Mouse (Mus musculus) neural tube, embryonic 11.5 days (tissue): ENCODE measurements at regions not wholly inside any gene's neighbourhood (a gene's known extent, or its start where the extent isn't known, plus 50 kb on each side); places are given as distances from the start of the nearest gene placed in this dataset.

ENCODE experiments used
- ATAC-seq: fragments of 200-750 bp; cut with Nextera tagmentation; 2 replicates; pipeline ENCODE4 v1.8.0; 2017; ENCODE audit warnings: moderate number of reproducible peaks, mild to moderate bottlenecking, moderate TSS enrichment, moderate library complexity; ENCODE audit not compliant: insufficient read depth, low FRiP score, low TSS enrichment
- DNase-seq: peaks from one replicate; pipeline ENCODE4 v3.0.0-alpha.2; 2015; ENCODE audit warnings: low spot score
- H3K27ac ChIP-seq: fragments of 300-500 bp; sonication (generic); 2 replicates; pipeline ENCODE4 v1.5.1; 2014; ENCODE audit warnings: low read depth, mild to moderate bottlenecking, low read length
- H3K27me3 ChIP-seq: fragments of 300-500 bp; sonication (generic); 2 replicates; pipeline ENCODE4 v1.6.1; 2014; ENCODE audit warnings: mild to moderate bottlenecking, low read length, mixed read lengths; ENCODE audit not compliant: control insufficient read depth, insufficient read depth
- H3K36me3 ChIP-seq: fragments of 300-500 bp; sonication (generic); 2 replicates; pipeline ENCODE4 v1.6.1; 2014; ENCODE audit warnings: mild to moderate bottlenecking, low read length, moderate library complexity, mixed read lengths; ENCODE audit not compliant: control insufficient read depth, insufficient read depth
- H3K4me1 ChIP-seq: fragments of 300-500 bp; sonication (generic); 2 replicates; pipeline ENCODE4 v1.6.1; 2014; ENCODE audit warnings: low read length, mixed read lengths; ENCODE audit not compliant: control insufficient read depth, insufficient read depth
- H3K4me2 ChIP-seq: fragments of 300-500 bp; sonication (generic); 2 replicates; pipeline ENCODE4 v1.6.1; 2014; ENCODE audit warnings: low read depth, mild to moderate bottlenecking, moderate library complexity
- H3K4me3 ChIP-seq: fragments of 300-500 bp; sonication (generic); 2 replicates; pipeline ENCODE4 v1.5.1; 2014; ENCODE audit warnings: low read depth, low read length
- H3K9ac ChIP-seq: fragments of 300-500 bp; sonication (generic); 2 replicates; pipeline ENCODE4 v1.6.1; 2014; ENCODE audit warnings: mild to moderate bottlenecking, low read length
- H3K9me3 ChIP-seq: fragments of 300-500 bp; sonication (generic); 2 replicates; pipeline ENCODE4 v1.6.1; 2016; ENCODE audit warnings: low read length; ENCODE audit not compliant: control insufficient read depth
- WGBS: fragments of 180-500 bp; shearing (Covaris S2); extraction: QIAGEN DNeasy Blood & Tissue Kit; methylation state at CpG from one replicate; pipeline ENCODE4 v1.1.7; 2014; 5-methylcytosine and 5-hydroxymethylcytosine counted together

DNA sequence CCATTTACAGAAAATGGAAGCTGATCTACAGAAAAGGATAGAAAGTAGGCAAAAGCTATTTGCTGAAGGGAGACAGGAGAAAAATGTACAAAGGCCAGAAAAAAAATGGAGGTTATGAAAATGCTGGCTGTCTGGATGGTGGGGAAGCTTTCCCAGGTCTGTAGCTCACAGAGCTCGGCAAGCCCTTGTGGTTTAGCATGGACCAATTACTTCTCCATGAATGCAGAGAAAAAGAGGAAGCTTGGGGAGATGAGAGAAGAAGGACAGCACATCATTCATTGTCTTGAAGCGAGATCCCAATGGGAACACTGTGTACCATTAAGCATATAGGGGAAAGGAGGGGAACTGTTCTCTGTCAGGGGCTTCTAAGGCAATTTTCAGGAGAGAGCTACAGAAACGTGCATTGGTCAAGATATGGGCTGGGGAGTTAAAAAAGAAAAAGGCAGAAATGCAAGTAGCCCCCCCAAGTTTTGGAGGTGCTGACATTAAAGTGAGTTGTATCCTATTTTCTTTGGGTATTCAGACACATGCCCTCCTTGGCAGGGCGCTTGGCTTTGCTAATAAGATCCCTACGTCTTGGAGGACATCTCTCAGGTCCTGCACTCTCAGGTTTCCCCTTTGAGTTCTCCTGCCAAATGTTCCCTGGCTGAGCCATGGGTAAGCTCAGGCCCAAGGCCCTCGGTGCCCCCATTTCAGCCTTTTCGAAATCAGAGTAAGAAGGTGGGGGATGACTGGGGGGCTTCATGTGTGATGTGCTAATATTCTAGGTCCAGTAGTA is 105.8 kb upstream of the Jun start:
- H3K4me2 ChIP-seq = no peak overlapping the region
- DNase-seq = no peak
- WGBS = 75% methylated on average over 7 of the region's 7 CpGs

DNA sequence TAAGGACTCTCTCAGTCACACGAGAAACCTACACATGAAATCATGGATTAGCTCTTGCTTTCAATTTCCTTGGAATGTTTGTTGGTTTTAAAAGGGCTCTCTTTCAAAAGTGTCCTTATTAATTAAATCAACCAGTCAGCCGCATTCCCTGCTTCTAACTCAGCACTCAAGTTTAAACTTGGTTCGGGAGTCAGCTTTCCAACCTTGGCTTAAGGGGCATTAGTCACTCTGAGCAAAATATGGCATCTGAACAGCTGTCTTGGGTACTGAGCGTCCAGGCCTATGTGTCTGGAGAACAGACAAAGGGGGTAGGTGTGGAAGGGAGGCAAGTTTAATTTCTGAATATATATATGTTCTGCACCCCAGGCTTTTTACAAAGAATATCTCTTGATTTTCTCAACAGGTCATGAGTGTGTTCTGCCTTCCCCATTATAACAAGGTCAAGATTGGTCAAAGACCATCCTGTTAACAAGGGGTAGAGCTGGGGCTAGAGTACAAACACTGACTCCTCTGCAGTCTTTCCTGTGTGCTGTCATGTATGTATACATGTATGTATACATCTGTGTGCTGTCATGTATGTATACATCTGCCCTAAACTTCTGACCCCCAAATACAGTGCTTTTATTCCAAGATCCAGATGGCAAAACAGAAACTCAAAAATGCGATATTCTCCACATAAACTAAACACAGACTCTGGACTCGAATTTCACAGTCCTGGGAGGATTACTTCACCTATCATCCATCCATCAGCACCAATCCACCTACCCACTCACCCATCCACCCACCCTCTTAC is 106.8 kb upstream of the Jun start:
- ATAC-seq (no peak), DNase-seq (no peak)
- 87% methylated on average over 6 of the region's 6 CpGs for WGBS

More for the DNA sequence above, 105.8 kb upstream of the Jun start:
- no peak overlapping the region for H3K27ac ChIP-seq
- no peak overlapping the region for H3K9ac ChIP-seq
- no peaks in the 10 kb centered on the region for H3K9me3 ChIP-seq
- no peak overlapping the region for H3K4me3 ChIP-seq
- ATAC-seq = no peak
- no peaks in the 10 kb centered on the region for H3K27me3 ChIP-seq
- H3K4me1 ChIP-seq = peaks cover 7% of the 10 kb centered on the region
- no peaks in the 10 kb centered on the region for H3K36me3 ChIP-seq

DNA sequence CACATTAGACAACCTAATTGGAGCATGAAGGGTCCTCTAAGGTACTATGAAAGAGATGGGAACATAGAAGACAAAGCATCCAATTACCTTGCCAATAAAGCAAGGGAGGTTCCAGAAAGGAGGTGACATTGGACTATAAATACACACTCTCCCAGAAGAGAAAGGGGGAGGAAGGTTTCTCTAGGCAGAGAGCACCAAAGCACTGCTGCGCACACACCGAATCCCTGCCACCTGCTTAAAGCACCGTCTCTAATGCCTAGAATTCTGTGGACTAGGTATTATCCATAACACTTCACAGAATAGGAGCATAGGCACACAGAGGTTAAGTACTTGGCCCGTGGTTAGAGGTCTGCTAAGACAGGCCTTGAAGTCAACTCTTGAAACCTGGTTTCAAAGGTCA is 107.8 kb upstream of the Jun start:
- no peak overlapping the region for H3K4me2 ChIP-seq
- WGBS = 86% methylated on average over 4 of the region's 4 CpGs
- no peak overlapping the region for H3K9ac ChIP-seq
- H3K9me3 ChIP-seq = no peaks in the 10 kb centered on the region
- H3K4me3 ChIP-seq = no peak overlapping the region
- ATAC-seq (no peak), DNase-seq (no peak)
- no peaks in the 10 kb centered on the region for H3K27me3 ChIP-seq
- no peaks in the 10 kb centered on the region for H3K36me3 ChIP-seq
- no peak overlapping the region for H3K27ac ChIP-seq
- no peaks in the 10 kb centered on the region for H3K4me1 ChIP-seq

More for the DNA sequence above, 106.8 kb upstream of the Jun start:
- H3K9ac ChIP-seq = no peak overlapping the region
- no peaks in the 10 kb centered on the region for H3K27me3 ChIP-seq
- no peaks in the 10 kb centered on the region for H3K9me3 ChIP-seq
- H3K4me3 ChIP-seq = no peak overlapping the region
- H3K4me2 ChIP-seq = no peak overlapping the region
- peaks cover 4% of the 10 kb centered on the region for H3K4me1 ChIP-seq
- no peak overlapping the region for H3K27ac ChIP-seq
- H3K36me3 ChIP-seq = no peaks in the 10 kb centered on the region

GRCm38 (mm10) chr4:95160465-95160864 is 108.4 kb upstream of the Jun start:
- H3K36me3 ChIP-seq = no peaks in the 10 kb centered on the region
- WGBS = 82% methylated on average over 3 of the region's 3 CpGs
- no peak overlapping the region for H3K27ac ChIP-seq
- no peaks in the 10 kb centered on the region for H3K4me1 ChIP-seq
- H3K4me3 ChIP-seq = no peak overlapping the region
- H3K9ac ChIP-seq = no peak overlapping the region
- no peaks in the 10 kb centered on the region for H3K27me3 ChIP-seq
- H3K4me2 ChIP-seq = no peak overlapping the region; the same call in 1 of the 2 replicates
- no peaks in the 10 kb centered on the region for H3K9me3 ChIP-seq
- DNase-seq (no peak), ATAC-seq (no peak)

DNA sequence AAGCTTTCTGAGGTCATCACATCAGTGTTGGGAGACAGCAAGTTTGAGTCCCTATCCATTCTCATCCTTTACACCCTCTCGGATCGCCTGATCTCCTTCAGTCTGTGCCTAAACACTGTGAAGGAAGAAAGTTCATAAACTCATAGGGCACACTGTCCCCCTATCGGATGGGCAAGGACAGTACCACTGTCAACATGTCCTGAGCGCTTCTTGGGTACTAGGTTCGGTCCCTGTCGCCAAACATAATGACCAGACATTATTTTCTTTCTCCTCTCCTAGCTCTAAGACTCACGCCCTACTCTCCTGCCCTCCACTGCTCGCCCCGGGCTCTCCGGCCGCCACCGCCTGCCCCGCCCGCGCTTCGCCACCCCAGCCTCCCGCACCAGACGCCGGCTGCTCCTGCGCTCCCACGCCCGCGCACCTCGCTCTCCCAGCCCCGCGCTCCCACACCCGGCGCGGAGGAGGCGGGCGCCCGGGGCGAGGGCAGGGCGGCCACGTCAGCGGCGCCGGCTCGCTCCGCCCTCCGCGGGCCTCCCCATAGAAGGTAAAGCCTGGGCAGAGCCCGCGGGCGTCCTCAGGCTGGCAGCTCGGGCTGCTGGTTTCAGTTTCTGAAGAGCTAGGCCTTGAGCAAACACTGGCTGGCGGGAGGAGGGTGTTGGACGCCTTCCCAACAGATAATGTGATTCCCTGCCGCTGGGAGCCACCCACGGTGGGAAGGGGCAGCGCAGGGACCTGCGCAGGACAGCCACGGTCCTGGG is 109.1 kb upstream of the Jun start:
- no peaks in the 10 kb centered on the region for H3K4me1 ChIP-seq
- peak overlapping the region; percentile 78 for H3K4me2 ChIP-seq
- no peaks in the 10 kb centered on the region for H3K36me3 ChIP-seq
- H3K9ac ChIP-seq = peak overlapping the region; percentile 71
- no peaks in the 10 kb centered on the region for H3K9me3 ChIP-seq
- 1% methylated on average over 53 of the region's 53 CpGs for WGBS
- peak overlapping the region; percentile 80 for H3K27ac ChIP-seq
- no peaks in the 10 kb centered on the region for H3K27me3 ChIP-seq
- H3K4me3 ChIP-seq = peak overlapping the region; percentile 39
- DNase-seq (peak; percentile 86), ATAC-seq (peak; percentile 95)

DNA sequence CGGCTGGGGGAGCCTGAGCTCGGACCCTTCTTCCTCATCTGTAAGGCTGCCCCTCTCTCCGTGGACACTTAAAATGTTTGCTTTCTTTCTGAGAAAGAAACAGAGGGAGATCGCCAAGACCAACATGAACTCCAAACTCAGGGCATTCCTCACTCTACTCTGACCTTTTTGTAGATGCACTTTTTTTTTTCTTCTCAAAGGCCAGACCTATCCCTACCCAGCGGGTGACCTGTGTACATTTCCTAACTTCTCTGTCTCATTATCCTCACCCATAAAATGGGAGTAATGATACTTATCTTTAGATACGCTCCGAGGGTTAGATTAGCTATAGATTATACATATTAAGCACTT is 109.6 kb upstream of the Jun start:
- peak overlapping the region; percentile 78 for H3K4me2 ChIP-seq

GRCm38 (mm10) chr4:95162386-95163090 is 110.5 kb upstream of the Jun start:
- Histone ChIP-seq H3K4me1 (no peaks in the 10 kb centered on the region), H3K36me3 (no peaks in the 10 kb centered on the region), H3K9ac (no peak overlapping the region), H3K9me3 (no peaks in the 10 kb centered on the region), H3K27me3 (no peaks in the 10 kb centered on the region), H3K27ac (no peak overlapping the region), H3K4me3 (no peak overlapping the region), H3K4me2 (no peak overlapping the region)
- 73% methylated on average over 9 of the region's 9 CpGs for WGBS
- no peak for DNase-seq
- ATAC-seq = no peak

More for the DNA sequence above, 109.6 kb upstream of the Jun start:
- WGBS = 26% methylated on average over 7 of the region's 7 CpGs
- Histone ChIP-seq H3K36me3 (no peaks in the 10 kb centered on the region), H3K4me1 (no peaks in the 10 kb centered on the region), H3K9me3 (no peaks in the 10 kb centered on the region), H3K9ac (peak overlapping the region; percentile 71), H3K4me3 (peak overlapping the region; percentile 39), H3K27ac (peak overlapping the region; percentile 80), H3K27me3 (no peaks in the 10 kb centered on the region)
- no peak for DNase-seq
- ATAC-seq = peak; percentile 11

- no peak overlapping the region for H3K4me2 ChIP-seq
- WGBS = 78% methylated on average over 4 of the region's 4 CpGs
- no peaks in the 10 kb centered on the region for H3K9me3 ChIP-seq
- no peaks in the 10 kb centered on the region for H3K4me1 ChIP-seq
- no peak for ATAC-seq
- no peak overlapping the region for H3K4me3 ChIP-seq
- no peaks in the 10 kb centered on the region for H3K36me3 ChIP-seq
- no peaks in the 10 kb centered on the region for H3K27me3 ChIP-seq
- no peak for DNase-seq
- no peak overlapping the region for H3K27ac ChIP-seq
- H3K9ac ChIP-seq = no peak overlapping the region
These were observed 111.4 kb upstream of the Jun start for GRCm38 (mm10) chr4:95163403-95163802.
